Mouse (Mus musculus): ENCODE measurements around the gene Antxrl. TPM values are rescaled to one million over a fixed set of nuclear protein-coding genes. Genes with fewer than 3 reads are reported as not detected.

Antxrl gene
- total and polyA plus RNA-seq, 2 experiments from 2014 or later, result not detected

DNA sequence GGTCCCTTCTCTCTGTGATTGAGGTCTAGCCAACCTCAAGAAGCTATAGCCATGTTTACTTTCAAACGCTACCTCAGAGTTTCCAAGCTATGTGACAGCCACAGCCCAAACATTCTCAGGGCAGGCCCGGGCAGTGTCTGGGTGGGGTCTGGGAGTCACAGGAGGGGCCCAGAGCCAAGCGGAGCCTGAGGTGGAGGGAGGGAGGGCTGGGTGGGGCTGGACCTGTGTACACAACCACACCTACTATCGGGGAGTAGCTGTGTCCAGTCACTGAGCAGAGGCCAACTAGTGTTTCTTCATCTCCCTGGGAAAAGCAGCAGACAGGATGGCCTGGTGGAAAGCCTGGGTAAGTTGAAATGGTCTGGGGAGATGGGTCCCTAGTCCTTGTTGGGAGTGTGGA, 33.2 kb downstream of the Antxrl start, which contains the start of gene Anxa8:
Anxa8 (plus strand) TSS at position 251 of the 400 bp plus-strand sequence.
- Histone ChIP-seq H3K27me3 (ENCODE audit: insufficient read depth, low read length) (no peaks in the 10 kb centered on the region; the same call in 1 of the 2 replicates), H3K9me3 (ENCODE audit: low read length) (no peaks in the 10 kb centered on the region), H3K4me3 (ENCODE audit: low read depth, low read length) (no peak within 1 kb of the TSS), H3K4me1 (ENCODE audit: insufficient read depth) (no peaks in the 10 kb centered on the region), H3K27ac (ENCODE audit: low read depth, low read length) (no peak within 1 kb of the TSS), H3K4me2 (ENCODE audit: low read depth) (no peak within 1 kb of the TSS), H3K9ac (no peak within 1 kb of the TSS), H3K36me3 (ENCODE audit: insufficient read depth) (no peaks in the 10 kb centered on the region)
- 71% methylated on average over 4 of the region's 4 CpGs for WGBS
- ATAC-seq (no peak), DNase-seq (no peak)
- no peak for TF ChIP-seq CTCF (IDR thresholded peaks at IDR 0.05; ENCODE audit: low read depth)

- no peak overlapping the region for H3K4me2 ChIP-seq (ENCODE audit: low read depth)
- H3K27me3 ChIP-seq (ENCODE audit: insufficient read depth, low read length), result no peaks in the 10 kb centered on the region
- WGBS, result 53% methylated on average over 4 of the region's 4 CpGs
- DNase-seq (no peak), ATAC-seq (no peak)
- H3K9ac ChIP-seq, result no peak overlapping the region
- no peak for TF ChIP-seq CTCF (IDR thresholded peaks at IDR 0.05; ENCODE audit: low read depth)
- H3K27ac ChIP-seq (ENCODE audit: low read depth, low read length), result no peak overlapping the region
- no peak overlapping the region for H3K4me3 ChIP-seq (ENCODE audit: low read depth, low read length)
- H3K36me3 ChIP-seq (ENCODE audit: insufficient read depth), result no peaks in the 10 kb centered on the region
- H3K9me3 ChIP-seq (ENCODE audit: low read length), result no peaks in the 10 kb centered on the region
- H3K4me1 ChIP-seq (ENCODE audit: insufficient read depth), result no peaks in the 10 kb centered on the region
These were observed 34.3 kb downstream of the Antxrl start for GRCm38 (mm10) chr14:34086806-34087205.

DNA sequence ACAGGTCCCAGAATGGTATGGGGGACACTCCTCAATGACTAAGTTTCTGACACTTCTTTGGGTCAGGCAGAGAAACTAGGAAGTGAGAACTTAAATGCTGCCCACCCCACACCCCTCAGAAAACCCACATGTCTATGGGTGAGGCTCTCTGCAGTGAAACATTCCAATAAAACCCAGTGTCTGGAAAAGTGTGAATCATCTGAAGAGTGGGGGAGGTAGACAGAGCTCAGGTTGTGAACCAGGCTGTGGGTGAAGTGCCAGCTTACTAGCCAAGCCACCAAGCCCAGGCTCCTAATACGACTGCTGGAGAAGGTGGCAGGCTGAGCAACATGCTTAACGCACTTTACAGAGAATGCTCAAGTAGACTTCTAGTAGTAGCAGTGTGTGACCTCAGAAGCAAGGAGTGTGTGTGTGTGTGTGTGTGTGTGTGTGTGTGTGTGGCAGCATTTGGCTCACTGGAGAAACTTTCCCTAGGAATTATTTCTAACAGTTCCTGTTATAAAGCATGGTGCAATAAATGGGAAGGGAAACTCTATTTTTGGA, 35.4 kb downstream of the Antxrl start:
- H3K4me2 ChIP-seq (ENCODE audit: low read depth), result no peak overlapping the region
- no peak for TF ChIP-seq CTCF (IDR thresholded peaks at IDR 0.05; ENCODE audit: low read depth)
- H3K36me3 ChIP-seq (ENCODE audit: insufficient read depth), result no peaks in the 10 kb centered on the region
- no peak overlapping the region for H3K27ac ChIP-seq (ENCODE audit: low read depth, low read length)
- H3K9ac ChIP-seq, result no peak overlapping the region
- H3K27me3 ChIP-seq (ENCODE audit: insufficient read depth, low read length), result no peaks in the 10 kb centered on the region
- DNase-seq, result no peak
- no peak for ATAC-seq
- H3K9me3 ChIP-seq (ENCODE audit: low read length), result no peaks in the 10 kb centered on the region
- H3K4me1 ChIP-seq (ENCODE audit: insufficient read depth), result no peaks in the 10 kb centered on the region
- no peak overlapping the region for H3K4me3 ChIP-seq (ENCODE audit: low read depth, low read length)
- WGBS, result 76% methylated on average over 2 of the region's 2 CpGs

DNA sequence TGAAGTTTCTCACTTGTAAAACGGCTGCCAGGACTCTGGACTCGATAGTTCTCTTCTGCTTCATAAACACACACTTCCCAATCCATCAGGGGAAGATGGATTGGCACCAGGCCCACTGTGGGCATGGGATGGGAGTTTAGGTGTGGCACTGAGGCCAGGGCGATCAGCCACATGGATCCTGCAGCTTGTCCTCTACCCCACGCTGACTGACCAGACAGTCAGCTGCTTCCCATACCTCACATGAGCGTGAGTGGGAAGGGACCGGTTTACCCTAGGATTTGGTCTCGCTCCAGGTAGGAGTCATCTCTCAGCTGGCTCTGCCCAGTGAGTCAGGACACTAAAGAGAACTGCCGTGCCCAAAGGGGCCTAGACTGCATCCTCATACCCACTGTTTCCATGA, 37.3 kb downstream of the Antxrl start:
- TF ChIP-seq CTCF (IDR thresholded peaks at IDR 0.05; ENCODE audit: low read depth), result no peak
- H3K27ac ChIP-seq (ENCODE audit: low read depth, low read length), result no peak overlapping the region
- no peak for DNase-seq
- H3K27me3 ChIP-seq (ENCODE audit: insufficient read depth, low read length), result no peaks in the 10 kb centered on the region
- H3K9me3 ChIP-seq (ENCODE audit: low read length), result no peaks in the 10 kb centered on the region
- no peak for ATAC-seq
- no peaks in the 10 kb centered on the region for H3K36me3 ChIP-seq (ENCODE audit: insufficient read depth)
- H3K4me1 ChIP-seq (ENCODE audit: insufficient read depth), result no peaks in the 10 kb centered on the region
- no peak overlapping the region for H3K4me3 ChIP-seq (ENCODE audit: low read depth, low read length)
- no peak overlapping the region for H3K9ac ChIP-seq
- 86% methylated on average over 8 of the region's 8 CpGs for WGBS
- no peak overlapping the region for H3K4me2 ChIP-seq (ENCODE audit: low read depth)

DNA sequence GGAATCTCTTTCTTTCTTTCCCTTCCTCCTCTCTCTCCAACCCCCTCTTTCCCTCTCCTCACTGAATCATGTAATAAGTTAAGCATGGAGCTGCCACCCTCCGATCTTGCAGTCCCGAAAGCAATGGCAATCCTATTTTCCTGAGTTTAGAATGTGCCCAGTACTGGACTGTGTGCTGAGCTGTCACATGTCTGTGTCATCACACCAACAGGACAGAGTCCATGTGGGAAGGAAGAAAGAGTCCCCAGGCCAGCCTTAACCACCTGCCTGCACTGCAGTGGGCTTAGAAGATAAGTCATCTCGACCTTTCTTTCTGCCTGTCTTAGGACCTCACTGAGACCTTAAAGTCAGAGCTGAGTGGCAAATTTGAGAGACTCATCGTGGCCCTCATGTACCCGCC, 39.0 kb downstream of the Antxrl start:
- 92% methylated on average over 5 of the region's 5 CpGs for WGBS
- ATAC-seq (no peak), DNase-seq (no peak)
- H3K36me3 ChIP-seq (ENCODE audit: insufficient read depth), result no peaks in the 10 kb centered on the region
- H3K27me3 ChIP-seq (ENCODE audit: insufficient read depth, low read length), result no peaks in the 10 kb centered on the region
- no peak overlapping the region for H3K27ac ChIP-seq (ENCODE audit: low read depth, low read length)
- no peak overlapping the region for H3K4me2 ChIP-seq (ENCODE audit: low read depth)
- no peak overlapping the region for H3K9ac ChIP-seq
- TF ChIP-seq CTCF (IDR thresholded peaks at IDR 0.05; ENCODE audit: low read depth), result no peak
- H3K9me3 ChIP-seq (ENCODE audit: low read length), result no peaks in the 10 kb centered on the region
- H3K4me3 ChIP-seq (ENCODE audit: low read depth, low read length), result no peak overlapping the region
- no peaks in the 10 kb centered on the region for H3K4me1 ChIP-seq (ENCODE audit: insufficient read depth)

- H3K9ac ChIP-seq, result no peak overlapping the region
- no peak overlapping the region for H3K4me3 ChIP-seq (ENCODE audit: low read depth, low read length)
- H3K27ac ChIP-seq (ENCODE audit: low read depth, low read length), result no peak overlapping the region
- H3K27me3 ChIP-seq (ENCODE audit: insufficient read depth, low read length), result no peaks in the 10 kb centered on the region
- no peaks in the 10 kb centered on the region for H3K9me3 ChIP-seq (ENCODE audit: low read length)
- WGBS, result 100% methylated on average over 1 of the region's 1 CpGs
- no peaks in the 10 kb centered on the region for H3K4me1 ChIP-seq (ENCODE audit: insufficient read depth)
- no peaks in the 10 kb centered on the region for H3K36me3 ChIP-seq (ENCODE audit: insufficient read depth)
- DNase-seq (no peak), ATAC-seq (no peak)
- H3K4me2 ChIP-seq (ENCODE audit: low read depth), result no peak overlapping the region
- TF ChIP-seq CTCF (IDR thresholded peaks at IDR 0.05; ENCODE audit: low read depth), result no peak
These were observed 40.3 kb downstream of the Antxrl start for GRCm38 (mm10) chr14:34092856-34093255.

DNA sequence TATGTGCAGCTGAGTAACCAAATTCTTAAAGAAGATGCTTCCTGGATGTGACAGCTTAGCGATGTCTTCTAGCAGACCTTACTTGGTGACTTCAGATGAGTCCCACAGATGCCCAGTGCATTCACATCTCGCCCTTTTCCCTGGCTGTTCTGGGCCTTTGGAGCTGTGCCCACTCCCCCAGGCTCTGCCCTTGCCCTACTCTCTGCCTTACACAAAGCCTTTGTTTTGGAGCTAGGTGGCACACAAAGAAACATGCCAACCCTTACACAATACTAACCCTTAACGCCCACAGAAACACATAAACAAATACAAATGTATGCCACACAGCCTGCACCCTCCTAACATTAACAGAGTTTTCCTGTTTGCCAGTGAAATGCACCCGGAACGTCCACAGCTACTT, 43.7 kb downstream of the Antxrl start:
- H3K9ac ChIP-seq, result no peak overlapping the region
- TF ChIP-seq CTCF (IDR thresholded peaks at IDR 0.05; ENCODE audit: low read depth), result no peak
- no peaks in the 10 kb centered on the region for H3K9me3 ChIP-seq (ENCODE audit: low read length)
- DNase-seq (no peak), ATAC-seq (no peak)
- no peaks in the 10 kb centered on the region for H3K36me3 ChIP-seq (ENCODE audit: insufficient read depth)
- WGBS, result 55% methylated on average over 5 of the region's 5 CpGs
- no peaks in the 10 kb centered on the region for H3K27me3 ChIP-seq (ENCODE audit: insufficient read depth, low read length)
- no peaks in the 10 kb centered on the region for H3K4me1 ChIP-seq (ENCODE audit: insufficient read depth)
- no peak overlapping the region for H3K4me3 ChIP-seq (ENCODE audit: low read depth, low read length)
- H3K4me2 ChIP-seq (ENCODE audit: low read depth), result no peak overlapping the region
- no peak overlapping the region for H3K27ac ChIP-seq (ENCODE audit: low read depth, low read length)
